In the genomic region with DNA sequence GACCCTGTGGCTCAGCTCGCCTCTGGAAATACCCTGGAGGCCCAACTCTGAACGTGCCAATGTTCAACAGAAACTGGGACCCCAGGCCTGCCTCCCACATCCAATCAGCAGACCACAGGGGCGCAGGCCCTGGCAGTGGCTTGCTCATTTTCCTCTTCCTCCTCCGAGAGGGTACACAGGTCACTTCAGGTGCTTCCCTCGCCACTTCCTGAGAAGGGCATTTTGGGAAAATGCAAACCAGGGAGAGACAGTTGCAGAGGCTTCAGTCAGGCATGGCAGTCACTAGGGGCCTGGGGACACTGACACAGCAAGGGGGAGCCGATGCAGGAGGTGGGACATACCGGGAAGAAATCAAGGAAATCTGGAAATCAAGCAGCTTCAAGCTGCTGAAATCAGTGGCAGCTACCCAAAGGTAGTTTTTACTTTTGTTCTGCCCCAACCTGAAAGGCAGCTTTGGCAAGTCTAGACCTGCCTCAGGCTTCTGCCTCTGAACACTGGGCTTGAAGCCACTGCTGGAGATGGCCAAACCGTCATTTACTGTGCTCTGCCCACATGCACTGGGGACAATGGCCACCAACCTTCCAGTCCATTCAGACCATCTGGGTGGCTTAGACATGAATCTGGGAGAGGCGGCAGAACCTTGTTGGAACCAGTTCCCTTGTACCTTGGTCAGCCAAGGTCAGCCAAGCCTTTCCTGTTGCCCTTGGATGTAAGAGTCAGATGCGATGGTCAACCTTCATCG, we compare ENCODE assay signal across 11 mouse cellular contexts. TPM values are rescaled to one million over a fixed set of nuclear protein-coding genes. Genes with fewer than 3 reads are reported as not detected.
A peak's percentile ranks its signal among the peaks of the same experiment; 100 is the strongest.
DNase-seq lines count a peak whose midpoint lies in the region; ATAC-seq lines count a peak whose summit lies in the region.
"Had no signal": no experiment of that assay in that cellular context is flagged by ENCODE, and none has a peak within 500 bp of the region (broad histone marks: within the 10 kb centered on the region; RNA-seq: fewer than 3 reads in every experiment).

No protein-coding gene starts in this region.

- H3K4me2 ChIP-seq in hindbrain, embryonic 13.5 days, result no peak overlapping the region
- no peak overlapping the region for H3K4me2 ChIP-seq in hindbrain, embryonic 12.5 days (replicated peaks)
- no peak overlapping the region for H3K4me2 ChIP-seq in forebrain, embryonic 12.5 days

- DNase-seq in ES-CJ7 (ENCODE audit: low read depth, low spot score), result peak; percentile 38
- peak; percentile 63 to 85 for DNase-seq in kidney, postnatal 25 days
- DNase-seq in c-Kit-positive CD71-positive TER-119-positive erythroid progenitor cells, embryonic 14.5 days (ENCODE audit: low spot score), result no peak
- no peak for DNase-seq in layer of hippocampus, adult 11-12 months (ENCODE audit: low spot score)
- DNase-seq in adrenal gland, postnatal 4 days (ENCODE audit: low spot score in 2 of 2), result no peak
- DNase-seq: adrenal gland, postnatal 14 days; cerebellum, postnatal 14 days; lung, postnatal 4 days had no signal

- no peak overlapping the region for H3K4me3 ChIP-seq in hindbrain, embryonic 13.5 days
- H3K4me3 ChIP-seq in hindbrain, embryonic 12.5 days, result no peak overlapping the region
- no peak overlapping the region for H3K4me3 ChIP-seq in forebrain, embryonic 12.5 days (replicated peaks)

- no peaks in the 10 kb centered on the region for H3K36me3 ChIP-seq in hindbrain, embryonic 13.5 days
- no peaks in the 10 kb centered on the region for H3K36me3 ChIP-seq in hindbrain, embryonic 12.5 days
- H3K36me3 ChIP-seq in forebrain, embryonic 12.5 days (replicated peaks), result no peaks in the 10 kb centered on the region

- peaks cover 45% of the 10 kb centered on the region for H3K4me1 ChIP-seq in hindbrain, embryonic 13.5 days (replicated peaks)
- H3K4me1 ChIP-seq in hindbrain, embryonic 12.5 days, result peaks cover 33% of the 10 kb centered on the region
- peaks cover 57% of the 10 kb centered on the region for H3K4me1 ChIP-seq in forebrain, embryonic 12.5 days

- H3K9ac ChIP-seq in hindbrain, embryonic 13.5 days, result no peak overlapping the region; the same call in 1 of the 2 replicates
- H3K9ac ChIP-seq in hindbrain, embryonic 12.5 days, result no peak overlapping the region
- peak overlapping the region; percentile 42 for H3K9ac ChIP-seq in forebrain, embryonic 12.5 days

- 0 out of 2 replicates have a peak, but pooled peaks cover 10% of the 10 kb centered on the region for H3K27me3 ChIP-seq in hindbrain, embryonic 13.5 days
- 0 out of 2 replicates have a peak, but pooled peaks cover 13% of the 10 kb centered on the region for H3K27me3 ChIP-seq in hindbrain, embryonic 12.5 days
- 0 out of 2 replicates have a peak, but pooled peaks cover 4% of the 10 kb centered on the region for H3K27me3 ChIP-seq in forebrain, embryonic 12.5 days

- H3K27ac ChIP-seq in hindbrain, embryonic 13.5 days, result 0 out of 2 replicates have a peak overlapping the region, but pooled peaks have one; percentile 1
- no peak overlapping the region for H3K27ac ChIP-seq in hindbrain, embryonic 12.5 days
- peak overlapping the region; percentile 81 for H3K27ac ChIP-seq in forebrain, embryonic 12.5 days

- H3K9me3 ChIP-seq in hindbrain, embryonic 13.5 days, result no peaks in the 10 kb centered on the region
- no peaks in the 10 kb centered on the region for H3K9me3 ChIP-seq in hindbrain, embryonic 12.5 days (replicated peaks)
- H3K9me3 ChIP-seq in forebrain, embryonic 12.5 days, result no peaks in the 10 kb centered on the region

- no peak for ATAC-seq in hindbrain, embryonic 13.5 days (ENCODE audit: low FRiP score)
- ATAC-seq in hindbrain, embryonic 12.5 days (ENCODE audit: low FRiP score), result no peak
- no peak for ATAC-seq in forebrain, embryonic 12.5 days (ENCODE audit: low FRiP score)

- 68% methylated on average over 11 of the region's 11 CpGs for WGBS in hindbrain, embryonic 13.5 days
- 75% methylated on average over 11 of the region's 11 CpGs for WGBS in hindbrain, embryonic 12.5 days
- 70% methylated on average over 11 of the region's 11 CpGs for WGBS in forebrain, embryonic 12.5 days

RNA-seq across cellular contexts. Expression of a gene that starts 13.1 kb away (rescaled TPM):
- 71.2 and 74.8 TPM in 2 replicates for polyA plus RNA-seq in hindbrain, embryonic 13.5 days (2015; fragmentation: Nextera tagmentation; extraction: Ambion mirVana)
- polyA plus RNA-seq in hindbrain, embryonic 12.5 days (2016; fragmentation: Nextera tagmentation; extraction: Ambion mirVana), result 78.7 and 82.7 TPM in 2 replicates
- polyA plus RNA-seq in forebrain, embryonic 12.5 days (2016; fragmentation: Nextera tagmentation; extraction: Ambion mirVana), result 86.8 and 89.7 TPM in 2 replicates
- total RNA-seq in adrenal gland, postnatal 4 days (2021), result 100 to 1,000 TPM; 242 to 245 TPM

Comparison
In these comparisons a context has a peak if more than half of its experiments do, and no peak if none do; other contexts are left out.
1. DNase-seq: peak in ES-CJ7 (single experiment) and kidney, postnatal 25 days (2 of 2); none in c-Kit-positive CD71-positive TER-119-positive erythroid progenitor cells, embryonic 14.5 days (single experiment), layer of hippocampus, adult 11-12 months (single experiment) and adrenal gland, postnatal 4 days (0 of 2).